Mouse (Mus musculus) gastrocnemius, adult 18-20 months (tissue): ENCODE measurements around the gene Pusl1. TPM values are rescaled to one million over a fixed set of nuclear protein-coding genes. Genes with fewer than 3 reads are reported as not detected.

Experiments
- DNase-seq: peaks from one replicate; pipeline ENCODE4 v3.0.0; 2021; ENCODE audit warnings: low spot score
- microRNA-seq: library from miRNA; unstranded; fragments of <30 nt; microRNA quantifications from one replicate; pipeline ENCODE4 v1.2.0, GENCODE M21; 2021
- total RNA-seq, 2 experiments: library from RNA; stranded (reverse); gene quantifications; 2 replicates each; pipeline ENCODE4 v1.2.3; 2021

Gene Pusl1
- total RNA-seq, 2 experiments from 2014 or later = 11.2 to 13.2 TPM

GRCm38 (mm10) chr4:155843231-155843630 lies 48.4 kb downstream of the Pusl1 start:
- no peak for DNase-seq

DNA sequence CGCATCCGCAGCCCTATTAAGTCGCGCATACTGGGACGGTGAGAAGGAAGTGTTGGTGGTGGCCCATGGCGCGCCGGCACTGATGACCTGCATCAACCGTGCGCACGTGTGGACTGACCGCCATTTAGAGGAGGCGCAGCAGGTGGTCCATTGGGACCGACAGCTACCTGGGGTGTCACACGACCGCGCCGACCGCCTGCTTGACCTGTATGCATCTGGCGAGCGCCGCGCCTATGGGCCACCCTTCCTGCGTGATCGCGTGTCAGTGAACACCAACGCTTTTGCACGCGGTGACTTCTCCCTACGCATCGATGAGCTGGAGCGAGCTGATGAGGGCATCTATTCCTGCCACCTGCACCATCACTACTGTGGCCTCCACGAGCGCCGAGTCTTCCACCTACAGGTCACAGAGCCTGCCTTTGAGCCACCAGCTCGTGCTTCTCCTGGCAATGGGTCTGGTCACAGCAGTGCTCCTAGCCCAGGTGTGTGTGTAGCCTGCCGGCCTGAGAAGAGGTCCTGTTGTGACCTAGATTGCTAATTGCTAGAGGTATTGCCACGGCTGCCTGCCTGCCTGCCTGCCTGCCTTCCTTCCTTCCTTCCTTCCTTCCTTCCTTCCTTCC lies 49.8 kb downstream of the Pusl1 start:
- DNase-seq = no peak

GRCm38 (mm10) chr4:155841003-155841454 lies 50.6 kb downstream of the Pusl1 start:
- peak; percentile 64 for DNase-seq

GRCm38 (mm10) chr4:155840076-155841002 lies 51.2 kb downstream of the Pusl1 start:
- peak; percentile 64 for DNase-seq

GRCm38 (mm10) chr4:155839483-155839910 lies 52.1 kb downstream of the Pusl1 start, which contains the start of gene Mxra8:
Gene Mxra8 (plus strand): TSS chr4:155839680.
- peak; percentile 90 for DNase-seq

DNA sequence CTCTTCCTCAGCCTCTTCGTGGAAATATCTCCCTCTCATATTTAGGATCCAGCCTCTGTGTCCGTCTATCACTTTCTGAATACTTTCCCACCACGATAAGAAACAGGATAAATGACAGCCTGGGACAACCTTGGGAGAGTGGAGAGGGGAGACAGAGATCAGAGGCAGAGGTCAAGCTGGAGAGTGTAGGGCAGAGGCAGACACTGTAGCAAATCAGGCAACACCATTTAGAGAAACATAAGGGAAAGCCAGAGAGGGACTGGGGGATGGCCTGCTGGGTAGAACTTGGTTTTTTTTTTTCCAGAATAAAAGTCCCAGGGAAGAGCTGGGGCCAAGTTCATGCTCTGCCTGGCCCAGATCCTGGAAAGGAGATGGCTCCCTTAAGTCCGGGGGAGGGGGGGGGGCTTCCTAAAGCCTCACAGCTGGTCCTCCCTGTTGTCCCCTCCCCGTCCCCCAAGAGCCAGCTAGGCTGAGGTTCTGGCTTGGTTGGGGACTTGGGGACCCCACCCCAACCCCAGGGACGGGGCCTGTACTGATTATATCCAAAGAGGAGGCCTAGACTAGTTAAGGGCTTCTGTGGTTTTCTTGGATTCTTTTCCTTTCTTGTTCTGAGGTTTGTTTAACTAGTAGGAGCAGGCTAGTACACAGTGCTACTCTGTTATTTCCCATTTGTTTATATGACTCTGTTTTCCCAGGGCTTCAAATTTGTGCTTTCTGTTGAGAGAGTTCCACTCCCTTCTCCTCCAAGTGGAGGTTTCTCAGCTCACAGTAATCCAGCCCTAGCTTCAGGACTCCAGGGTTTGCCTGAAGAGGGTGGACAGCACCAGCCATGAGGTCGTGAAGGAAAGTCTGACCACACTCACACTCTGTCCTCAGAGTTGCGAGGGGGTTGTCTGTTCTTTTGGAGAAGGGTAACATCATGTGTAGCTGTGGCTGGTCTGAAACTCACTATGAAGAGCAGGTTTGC lies 53.1 kb downstream of the Pusl1 start:
- peak; percentile 67 for DNase-seq

Small RNA genes lying within 50 kb of the gene (microRNA-seq; reads per million reads assigned to microRNA genes)
- gene Gm22991 = not detected

Other genes with a start within 250 kb of the Pusl1 start
- not detected for gene Gm10563, start 246.4 kb downstream of the Pusl1 start, total RNA-seq
- 1 to 10 TPM in 1 of 2 experiments, under 1 TPM in 1; 0.53 to 1.8 TPM for gene Mmp23, start 238.4 kb downstream of the Pusl1 start, total RNA-seq
- gene Mib2, start 222.6 kb downstream of the Pusl1 start, total RNA-seq = 10 to 100 TPM; 16.1 to 16.8 TPM
- gene Fndc10, start 197.4 kb downstream of the Pusl1 start, total RNA-seq = 1 to 10 TPM in 1 of 2 experiments, under 1 TPM in 1; 0.89 to 1.4 TPM
- 10 to 100 TPM; 40.7 to 45.6 TPM for gene Ssu72, start 187.0 kb downstream of the Pusl1 start, total RNA-seq
- under 1 TPM; 0.07 to 0.25 TPM for gene Tmem240, start 157.0 kb downstream of the Pusl1 start, total RNA-seq
- gene Atad3a, start 130.7 kb downstream of the Pusl1 start, total RNA-seq = 10 to 100 TPM; 25.0 to 28.1 TPM
- 1 to 10 TPM; 5.3 to 9.7 TPM for gene Vwa1, start 117.1 kb downstream of the Pusl1 start, total RNA-seq
- gene Tmem88b, start 105.9 kb downstream of the Pusl1 start, total RNA-seq = under 1 TPM; 0.39 to 0.47 TPM
- not detected for gene Ankrd65, start 101.3 kb downstream of the Pusl1 start, total RNA-seq
- gene Mrpl20, start 88.9 kb downstream of the Pusl1 start, total RNA-seq = 10 to 100 TPM; 50.3 to 54.0 TPM
- gene Ccnl2, start 79.3 kb downstream of the Pusl1 start, total RNA-seq = 10 to 100 TPM; 15.4 to 18.3 TPM
- 10 to 100 TPM; 79.5 to 82.6 TPM for gene Aurkaip1, start 60.5 kb downstream of the Pusl1 start, total RNA-seq
- gene Mxra8, start 52.1 kb downstream of the Pusl1 start, total RNA-seq = 10 to 100 TPM; 25.0 to 29.7 TPM
- 100 to 1,000 TPM; 104 to 106 TPM for gene Dvl1, start 44.4 kb downstream of the Pusl1 start, total RNA-seq
- under 1 TPM; 0.09 to 0.12 TPM for gene Tas1r3, start 28.4 kb downstream of the Pusl1 start, total RNA-seq
- 10 to 100 TPM; 13.0 to 16.2 TPM for gene Cptp, start 22.3 kb downstream of the Pusl1 start, total RNA-seq
- gene Ints11, start 22.2 kb downstream of the Pusl1 start, total RNA-seq = 10 to 100 TPM; 13.9 to 14.0 TPM
- gene Acap3, start within 50 bp of the Pusl1 start, total RNA-seq = 1 to 10 TPM; 6.6 to 7.3 TPM
- gene Ube2j2, start 52.0 kb upstream of the Pusl1 start, total RNA-seq = 10 to 100 TPM; 62.3 to 66.4 TPM
- gene C1qtnf12, start 70.5 kb upstream of the Pusl1 start, total RNA-seq = 10 to 100 TPM; 16.9 to 19.7 TPM
- gene B3galt6, start 100.9 kb upstream of the Pusl1 start, total RNA-seq = 1 to 10 TPM; 1.3 TPM
- gene Sdf4, start 101.1 kb upstream of the Pusl1 start, total RNA-seq = 10 to 100 TPM; 77.2 to 85.0 TPM
- 1 to 10 TPM; 1.2 to 1.3 TPM for gene Tnfrsf4, start 122.1 kb upstream of the Pusl1 start, total RNA-seq
- not detected for gene Tnfrsf18, start 134.4 kb upstream of the Pusl1 start, total RNA-seq
- gene Ttll10, start 167.6 kb upstream of the Pusl1 start, total RNA-seq = not detected
- gene 9430015G10Rik, start 218.2 kb upstream of the Pusl1 start, total RNA-seq = 1 to 10 TPM; 2.1 to 3.1 TPM
- not detected for gene Rnf223, start 238.7 kb upstream of the Pusl1 start, total RNA-seq